Mouse (Mus musculus): ENCODE measurements at regions not wholly inside any gene's neighbourhood (a gene's known extent, or its start where the extent isn't known, plus 50 kb on each side); places are given as distances from the start of the nearest gene placed in this dataset.

- ATAC-seq, result no peak
- H3K27me3 ChIP-seq (replicated peaks; ENCODE audit: control insufficient read depth, insufficient read depth, low read length), result no peaks in the 10 kb centered on the region
- H3K9ac ChIP-seq (replicated peaks; ENCODE audit: low read depth, low read length), result no peak overlapping the region
Observed at GRCm38 (mm10) chr10:115025950-115026349, 158.9 kb downstream of the Tph2 start.

GRCm38 (mm10) chr10:115019443-115019842, 165.4 kb downstream of the Tph2 start:
- Histone ChIP-seq H3K4me2 (ENCODE audit: low read length) (no peak overlapping the region), H3K9me3 (ENCODE audit: control insufficient read depth, low read length) (no peaks in the 10 kb centered on the region), H3K36me3 (ENCODE audit: control insufficient read depth, insufficient read depth) (no peaks in the 10 kb centered on the region), H3K4me3 (replicated peaks; ENCODE audit: low read length) (no peak overlapping the region), H3K27ac (ENCODE audit: low read length) (no peak overlapping the region), H3K4me1 (replicated peaks; ENCODE audit: control insufficient read depth, insufficient read depth, low read length) (no peaks in the 10 kb centered on the region), H3K9ac (replicated peaks; ENCODE audit: low read depth, low read length) (no peak overlapping the region), H3K27me3 (replicated peaks; ENCODE audit: control insufficient read depth, insufficient read depth, low read length) (no peaks in the 10 kb centered on the region)
- WGBS, result 45% methylated on average over 9 of the region's 9 CpGs
- peak; percentile 65; the same call in 1 of the 2 replicates for ATAC-seq

More at GRCm38 (mm10) chr10:115025950-115026349, 158.9 kb downstream of the Tph2 start:
- no peaks in the 10 kb centered on the region for H3K36me3 ChIP-seq (ENCODE audit: control insufficient read depth, insufficient read depth)
- WGBS, result 73% methylated on average over 2 of the region's 2 CpGs
- no peak overlapping the region for H3K4me3 ChIP-seq (replicated peaks; ENCODE audit: low read length)
- H3K4me1 ChIP-seq (replicated peaks; ENCODE audit: control insufficient read depth, insufficient read depth, low read length), result no peaks in the 10 kb centered on the region
- no peak overlapping the region for H3K4me2 ChIP-seq (ENCODE audit: low read length)
- no peak overlapping the region for H3K27ac ChIP-seq (ENCODE audit: low read length)
- H3K9me3 ChIP-seq (ENCODE audit: control insufficient read depth, low read length), result no peaks in the 10 kb centered on the region

GRCm38 (mm10) chr10:115013491-115014001, 171.3 kb downstream of the Tph2 start:
- Histone ChIP-seq H3K27me3 (replicated peaks; ENCODE audit: control insufficient read depth, insufficient read depth, low read length) (no peaks in the 10 kb centered on the region), H3K9ac (replicated peaks; ENCODE audit: low read depth, low read length) (no peak overlapping the region)
- 14% methylated on average over 11 of the region's 11 CpGs for WGBS

GRCm38 (mm10) chr10:115012922-115013321, 171.9 kb downstream of the Tph2 start:
- Histone ChIP-seq H3K4me2 (ENCODE audit: low read length) (peak overlapping the region; percentile 46), H3K36me3 (ENCODE audit: control insufficient read depth, insufficient read depth) (no peaks in the 10 kb centered on the region), H3K4me3 (replicated peaks; ENCODE audit: low read length) (no peak overlapping the region), H3K9me3 (ENCODE audit: control insufficient read depth, low read length) (no peaks in the 10 kb centered on the region), H3K27me3 (replicated peaks; ENCODE audit: control insufficient read depth, insufficient read depth, low read length) (no peaks in the 10 kb centered on the region), H3K9ac (replicated peaks; ENCODE audit: low read depth, low read length) (no peak overlapping the region), H3K4me1 (replicated peaks; ENCODE audit: control insufficient read depth, insufficient read depth, low read length) (peaks cover 17% of the 10 kb centered on the region), H3K27ac (ENCODE audit: low read length) (peak overlapping the region; percentile 53)
- WGBS, result 42% methylated on average over 6 of the region's 6 CpGs
- ATAC-seq, result peak; percentile 70

More at GRCm38 (mm10) chr10:115013491-115014001, 171.3 kb downstream of the Tph2 start:
- no peak overlapping the region for H3K4me3 ChIP-seq (replicated peaks; ENCODE audit: low read length)
- H3K27ac ChIP-seq (ENCODE audit: low read length), result peak overlapping the region; percentile 46
- peaks cover 17% of the 10 kb centered on the region for H3K4me1 ChIP-seq (replicated peaks; ENCODE audit: control insufficient read depth, insufficient read depth, low read length)
- peak overlapping the region; percentile 46 for H3K4me2 ChIP-seq (ENCODE audit: low read length)
- ATAC-seq, result peak; percentile 81
- H3K36me3 ChIP-seq (ENCODE audit: control insufficient read depth, insufficient read depth), result no peaks in the 10 kb centered on the region
- H3K9me3 ChIP-seq (ENCODE audit: control insufficient read depth, low read length), result no peaks in the 10 kb centered on the region

GRCm38 (mm10) chr10:115012316-115012715, 172.5 kb downstream of the Tph2 start:
- peak; percentile 34 for ATAC-seq
- WGBS, result 19% methylated on average over 7 of the region's 7 CpGs
- Histone ChIP-seq H3K9me3 (ENCODE audit: control insufficient read depth, low read length) (no peaks in the 10 kb centered on the region), H3K4me2 (ENCODE audit: low read length) (no peak overlapping the region), H3K27ac (ENCODE audit: low read length) (peak overlapping the region; percentile 53; the same call in 1 of the 2 replicates), H3K4me1 (replicated peaks; ENCODE audit: control insufficient read depth, insufficient read depth, low read length) (peaks cover 17% of the 10 kb centered on the region), H3K4me3 (replicated peaks; ENCODE audit: low read length) (no peak overlapping the region), H3K9ac (replicated peaks; ENCODE audit: low read depth, low read length) (no peak overlapping the region), H3K27me3 (replicated peaks; ENCODE audit: control insufficient read depth, insufficient read depth, low read length) (no peaks in the 10 kb centered on the region), H3K36me3 (ENCODE audit: control insufficient read depth, insufficient read depth) (no peaks in the 10 kb centered on the region)

GRCm38 (mm10) chr10:115011911-115012310, 172.9 kb downstream of the Tph2 start:
- no peak; the same call in 1 of the 2 replicates for ATAC-seq
- Histone ChIP-seq H3K4me2 (ENCODE audit: low read length) (no peak overlapping the region), H3K27me3 (replicated peaks; ENCODE audit: control insufficient read depth, insufficient read depth, low read length) (no peaks in the 10 kb centered on the region), H3K9ac (replicated peaks; ENCODE audit: low read depth, low read length) (no peak overlapping the region), H3K27ac (ENCODE audit: low read length) (peak overlapping the region; percentile 23; the same call in 1 of the 2 replicates), H3K9me3 (ENCODE audit: control insufficient read depth, low read length) (no peaks in the 10 kb centered on the region), H3K4me1 (replicated peaks; ENCODE audit: control insufficient read depth, insufficient read depth, low read length) (peaks cover 17% of the 10 kb centered on the region), H3K36me3 (ENCODE audit: control insufficient read depth, insufficient read depth) (no peaks in the 10 kb centered on the region), H3K4me3 (replicated peaks; ENCODE audit: low read length) (no peak overlapping the region)
- 66% methylated on average over 3 of the region's 3 CpGs for WGBS

GRCm38 (mm10) chr10:114996400-114996799, 188.4 kb downstream of the Tph2 start:
- Histone ChIP-seq H3K4me3 (replicated peaks; ENCODE audit: low read length) (no peak overlapping the region), H3K4me2 (ENCODE audit: low read length) (no peak overlapping the region), H3K27me3 (replicated peaks; ENCODE audit: control insufficient read depth, insufficient read depth, low read length) (no peaks in the 10 kb centered on the region), H3K36me3 (ENCODE audit: control insufficient read depth, insufficient read depth) (no peaks in the 10 kb centered on the region), H3K4me1 (replicated peaks; ENCODE audit: control insufficient read depth, insufficient read depth, low read length) (no peaks in the 10 kb centered on the region), H3K9ac (replicated peaks; ENCODE audit: low read depth, low read length) (no peak overlapping the region), H3K9me3 (ENCODE audit: control insufficient read depth, low read length) (no peaks in the 10 kb centered on the region), H3K27ac (ENCODE audit: low read length) (no peak overlapping the region)
- WGBS, result 82% methylated on average over 3 of the region's 3 CpGs
- ATAC-seq, result no peak

- no peaks in the 10 kb centered on the region for H3K27me3 ChIP-seq (replicated peaks; ENCODE audit: control insufficient read depth, insufficient read depth, low read length)
- H3K4me2 ChIP-seq (ENCODE audit: low read length), result no peak overlapping the region
- WGBS, result 83% methylated on average over 3 of the region's 3 CpGs
- no peak overlapping the region for H3K9ac ChIP-seq (replicated peaks; ENCODE audit: low read depth, low read length)
- no peak overlapping the region for H3K4me3 ChIP-seq (replicated peaks; ENCODE audit: low read length)
- H3K27ac ChIP-seq (ENCODE audit: low read length), result no peak overlapping the region
- no peaks in the 10 kb centered on the region for H3K4me1 ChIP-seq (replicated peaks; ENCODE audit: control insufficient read depth, insufficient read depth, low read length)
- ATAC-seq, result no peak
- H3K36me3 ChIP-seq (ENCODE audit: control insufficient read depth, insufficient read depth), result no peaks in the 10 kb centered on the region
- H3K9me3 ChIP-seq (ENCODE audit: control insufficient read depth, low read length), result no peaks in the 10 kb centered on the region
Observed at GRCm38 (mm10) chr10:114995211-114995908, 189.5 kb downstream of the Tph2 start.

GRCm38 (mm10) chr10:114988453-114989226, 186.5 kb upstream of the Trhde start:
- Histone ChIP-seq H3K36me3 (ENCODE audit: control insufficient read depth, insufficient read depth) (no peaks in the 10 kb centered on the region), H3K27ac (ENCODE audit: low read length) (no peak overlapping the region), H3K4me2 (ENCODE audit: low read length) (no peak overlapping the region), H3K9me3 (ENCODE audit: control insufficient read depth, low read length) (no peaks in the 10 kb centered on the region), H3K9ac (replicated peaks; ENCODE audit: low read depth, low read length) (no peak overlapping the region), H3K4me3 (replicated peaks; ENCODE audit: low read length) (no peak overlapping the region), H3K27me3 (replicated peaks; ENCODE audit: control insufficient read depth, insufficient read depth, low read length) (no peaks in the 10 kb centered on the region), H3K4me1 (replicated peaks; ENCODE audit: control insufficient read depth, insufficient read depth, low read length) (no peaks in the 10 kb centered on the region)
- 94% methylated on average over 8 of the region's 8 CpGs for WGBS
- no peak for ATAC-seq

Data from forebrain, embryonic 16.5 days (tissue).